Mouse (Mus musculus): Measurements from ENCODE around the gene Cep95. TPM values are rescaled to one million over a fixed set of nuclear protein-coding genes. Genes with fewer than 3 reads are reported as not detected.

The Cep95 gene
- total and polyA plus RNA-seq, 3 experiments: 17.5 to 21.7 (median 19.3) TPM

GRCm38 (mm10) chr11:106795679-106796078 is 6.6 kb downstream of the Cep95 start:
- no peak overlapping the region for H3K27ac ChIP-seq (ENCODE audit: insufficient read depth, low read depth)
- in situ Hi-C loops (cut with MboI; ENCODE audit: low pct_ligation_motif_present, low pct_unique_long_range_greater_than_20kb, low sequenced_read_pairs): no loop called here
- DNase-seq (ENCODE audit: extremely low read depth): no peak
- no peak overlapping the region for H3K4me3 ChIP-seq (replicated peaks in 1 of 3; ENCODE audit: low read depth in 2 of 3, low read length in 2 of 3, poor library complexity in 1 of 3)
- peaks cover 53 to 89% of the 10 kb centered on the region in 2 experiments for H3K36me3 ChIP-seq (replicated peaks in 1 of 2; ENCODE audit: control insufficient read depth in 1 of 2, insufficient read depth in 1 of 2, low read length in 1 of 2)
- no peak for TF ChIP-seq CTCF (conservative IDR thresholded peaks at IDR 0.05 in 1 of 2, IDR thresholded peaks at IDR 0.05 in 1 of 2; ENCODE audit: low read depth in 2 of 2, low read length in 2 of 2)
- no peak for TF ChIP-seq RAD21 (IDR thresholded peaks at IDR 0.05; ENCODE audit: low read depth, low read length)
- no peak for TF ChIP-seq ZMIZ1 (IDR thresholded peaks at IDR 0.05; ENCODE audit: low read depth, low read length)
- TF ChIP-seq EP300 (IDR thresholded peaks at IDR 0.05; ENCODE audit: low read length): no peak
- TF ChIP-seq USF2 (conservative IDR thresholded peaks at IDR 0.05; ENCODE audit: low read depth, low read length): no peak
- no peak for TF ChIP-seq IRF4 (IDR thresholded peaks at IDR 0.05; ENCODE audit: low read depth, low read length)
- TF ChIP-seq USF1 (IDR thresholded peaks at IDR 0.05; ENCODE audit: low read depth, low read length): no peak
- TF ChIP-seq E2F4 (IDR thresholded peaks at IDR 0.05; ENCODE audit: insufficient replicate concordance, low read depth, low read length): no peak
- no peak for TF ChIP-seq RCOR1 (conservative IDR thresholded peaks at IDR 0.05; ENCODE audit: low read depth, low read length)
- no peak for TF ChIP-seq POLR2A (IDR thresholded peaks at IDR 0.05; ENCODE audit: low read depth, low read length)
- TF ChIP-seq TBP (conservative IDR thresholded peaks at IDR 0.05; ENCODE audit: low read depth, low read length): no peak
- no peak for TF ChIP-seq TCF12 (IDR thresholded peaks at IDR 0.05; ENCODE audit: low read depth, low read length)
- no peak for TF ChIP-seq SMC3 (IDR thresholded peaks at IDR 0.05; ENCODE audit: low read depth, low read length)
- TF ChIP-seq UBTF (IDR thresholded peaks at IDR 0.05; ENCODE audit: low read depth, low read length): no peak
- TF ChIP-seq KAT2A (IDR thresholded peaks at IDR 0.05; ENCODE audit: insufficient replicate concordance, low read length): no peak
- no peak for TF ChIP-seq CHD2 (IDR thresholded peaks at IDR 0.05; ENCODE audit: low read length)
- no peak for TF ChIP-seq ZKSCAN1 (IDR thresholded peaks at IDR 0.05; ENCODE audit: borderline replicate concordance, low read depth, low read length)
- no peak for TF ChIP-seq CHD1 (IDR thresholded peaks at IDR 0.05; ENCODE audit: low read depth, low read length)
- TF ChIP-seq BHLHE40 (IDR thresholded peaks at IDR 0.05; ENCODE audit: low read depth, low read length): no peak
- no peak for TF ChIP-seq MEF2A (IDR thresholded peaks at IDR 0.05; ENCODE audit: borderline replicate concordance, low read depth, low read length)
- H3K4me2 ChIP-seq (ENCODE audit: insufficient read depth, low read depth, poor library complexity, severe bottlenecking): no peak overlapping the region
- H3K9ac ChIP-seq (ENCODE audit: insufficient read depth, low read depth): no peak overlapping the region
- dilution Hi-C loops (cut with MboI; ENCODE audit: extremely low pct_ligation_motif_present, extremely low pct_unique_long_range_greater_than_20kb, low sequenced_read_pairs): no loop called here
- no peaks in the 10 kb centered on the region for H3K79me2 ChIP-seq (replicated peaks; ENCODE audit: control insufficient read depth, extremely low read depth, insufficient read depth, poor library complexity, severe bottlenecking)
- peaks cover 0 to 13% of the 10 kb centered on the region in 2 experiments; a peak in 1 of 4 replicates for H3K4me1 ChIP-seq (ENCODE audit: control insufficient read depth in 1 of 2, insufficient read depth in 2 of 2)
- no peaks in the 10 kb centered on the region for H3K27me3 ChIP-seq (replicated peaks)
- peaks cover 6% of the 10 kb centered on the region for H3K9me3 ChIP-seq (replicated peaks; ENCODE audit: low read length)

DNA sequence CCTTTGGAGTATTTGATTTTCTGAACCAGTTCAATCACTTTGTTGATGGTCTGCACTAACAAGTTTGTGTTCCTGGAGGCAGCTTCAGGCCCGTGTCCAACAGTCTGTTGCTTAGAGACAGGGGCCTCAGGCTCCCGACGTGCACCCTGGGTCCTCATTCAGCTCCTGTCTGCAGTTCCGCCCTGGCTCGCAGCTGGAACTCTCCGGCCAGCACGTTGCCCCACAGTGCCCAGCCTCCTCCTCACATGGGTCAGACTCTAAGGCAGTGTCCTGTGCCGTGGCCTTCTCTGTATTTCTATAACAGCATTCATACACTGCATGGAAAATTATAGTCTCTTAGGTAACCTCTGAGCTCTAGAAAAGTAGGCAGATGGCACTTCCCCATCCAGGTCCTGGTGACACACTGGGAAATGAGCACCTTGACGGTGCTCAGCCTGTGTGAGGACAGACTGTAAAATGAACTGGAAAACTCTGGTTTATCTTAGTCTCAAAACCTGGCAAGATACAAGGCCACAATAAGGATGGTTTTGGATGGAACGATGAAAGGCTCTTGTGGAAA is 13.1 kb downstream of the Cep95 start:
- in situ Hi-C loops (cut with MboI; ENCODE audit: low pct_ligation_motif_present, low pct_unique_long_range_greater_than_20kb, low sequenced_read_pairs): no loop called here
- no peak for DNase-seq (ENCODE audit: extremely low read depth)
- dilution Hi-C loops (cut with MboI; ENCODE audit: extremely low pct_ligation_motif_present, extremely low pct_unique_long_range_greater_than_20kb, low sequenced_read_pairs): no loop called here

More for the DNA sequence above, 13.1 kb downstream of the Cep95 start:
- no peak overlapping the region for H3K4me3 ChIP-seq (replicated peaks in 1 of 3; ENCODE audit: low read depth in 2 of 3, low read length in 2 of 3, poor library complexity in 1 of 3)
- H3K79me2 ChIP-seq (replicated peaks; ENCODE audit: control insufficient read depth, extremely low read depth, insufficient read depth, poor library complexity, severe bottlenecking): no peaks in the 10 kb centered on the region
- no peak overlapping the region for H3K9ac ChIP-seq (ENCODE audit: insufficient read depth, low read depth)
- H3K27me3 ChIP-seq (replicated peaks): no peaks in the 10 kb centered on the region
- H3K9me3 ChIP-seq (replicated peaks; ENCODE audit: low read length): peaks cover 6% of the 10 kb centered on the region
- TF ChIP-seq RAD21 (IDR thresholded peaks at IDR 0.05; ENCODE audit: low read depth, low read length) (no peak), PAX5 (IDR thresholded peaks at IDR 0.05; ENCODE audit: low read length) (no peak), JUN (IDR thresholded peaks at IDR 0.05; ENCODE audit: insufficient read depth, low read depth, low read length) (no peak), MAFK (IDR thresholded peaks at IDR 0.05; ENCODE audit: insufficient replicate concordance, low read length) (no peak), NRF1 (IDR thresholded peaks at IDR 0.05; ENCODE audit: low read depth, low read length) (no peak), POLR2A (IDR thresholded peaks at IDR 0.05; ENCODE audit: low read depth, low read length) (no peak), SIN3A (IDR thresholded peaks at IDR 0.05; ENCODE audit: low read length) (no peak), CHD2 (IDR thresholded peaks at IDR 0.05; ENCODE audit: low read length) (no peak), HCFC1 (IDR thresholded peaks at IDR 0.05; ENCODE audit: low read depth, low read length) (no peak), MXI1 (IDR thresholded peaks at IDR 0.05; ENCODE audit: low read depth, low read length) (no peak), ELF1 (IDR thresholded peaks at IDR 0.05; ENCODE audit: low read depth, low read length) (no peak), JUND (conservative IDR thresholded peaks at IDR 0.05; ENCODE audit: low read depth, low read length) (no peak)
- H3K4me1 ChIP-seq (ENCODE audit: control insufficient read depth in 1 of 2, insufficient read depth in 2 of 2): peaks cover 0 to 2% of the 10 kb centered on the region in 2 experiments; a peak in 2 of 4 replicates
- H3K36me3 ChIP-seq (replicated peaks in 1 of 2; ENCODE audit: control insufficient read depth in 1 of 2, insufficient read depth in 1 of 2, low read length in 1 of 2): peaks cover 65 to 82% of the 10 kb centered on the region in 2 experiments
- H3K27ac ChIP-seq (ENCODE audit: insufficient read depth, low read depth): no peak overlapping the region
- no peak overlapping the region for H3K4me2 ChIP-seq (ENCODE audit: insufficient read depth, low read depth, poor library complexity, severe bottlenecking)
